Mouse (Mus musculus): ENCODE results near the gene Dlgap1.
A peak's percentile ranks its signal among the peaks of the same experiment; 100 is the strongest.

Dlgap1 gene

DNA sequence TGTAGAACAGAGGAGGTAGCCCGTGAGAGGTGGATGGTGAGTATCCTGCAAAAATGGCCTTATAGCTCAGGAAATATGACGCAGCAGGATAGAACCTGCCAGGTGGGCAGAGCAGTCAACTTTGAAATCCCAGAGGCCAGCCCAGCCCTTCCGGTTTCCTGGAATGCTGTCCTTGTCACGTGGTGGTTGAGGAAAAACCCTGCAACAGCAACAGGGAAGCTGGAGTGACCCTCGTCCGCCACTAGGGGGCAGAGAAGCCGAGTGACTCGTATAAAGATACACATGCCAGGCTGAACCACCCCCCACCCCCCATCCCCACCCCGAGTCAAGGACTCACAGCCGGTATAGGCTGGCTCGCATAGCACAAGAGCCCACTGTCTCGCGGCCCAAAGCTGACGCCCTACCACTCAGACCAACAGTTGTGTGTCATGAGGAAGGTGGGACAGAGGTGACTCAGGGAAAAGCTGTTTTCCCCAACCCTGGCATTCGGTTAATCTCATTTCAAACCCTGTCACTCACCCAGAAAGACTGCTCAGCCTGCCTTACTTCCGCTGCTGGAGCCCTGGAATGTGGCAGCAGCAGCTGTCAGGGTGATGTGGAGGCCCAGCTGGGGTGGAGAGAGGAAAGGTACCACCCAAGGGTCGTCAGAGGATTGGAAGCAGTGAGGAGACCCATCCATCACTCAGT lies 769.4 kb downstream of the Dlgap1 start:
- peak; percentile 93 for DNase-seq

- DNase-seq, result no peak
Observed at GRCm38 (mm10) chr17:70739346-70739745, 770.5 kb downstream of the Dlgap1 start.

- DNase-seq, result no peak
Observed at GRCm38 (mm10) chr17:70741696-70742095, 772.8 kb downstream of the Dlgap1 start.

DNA sequence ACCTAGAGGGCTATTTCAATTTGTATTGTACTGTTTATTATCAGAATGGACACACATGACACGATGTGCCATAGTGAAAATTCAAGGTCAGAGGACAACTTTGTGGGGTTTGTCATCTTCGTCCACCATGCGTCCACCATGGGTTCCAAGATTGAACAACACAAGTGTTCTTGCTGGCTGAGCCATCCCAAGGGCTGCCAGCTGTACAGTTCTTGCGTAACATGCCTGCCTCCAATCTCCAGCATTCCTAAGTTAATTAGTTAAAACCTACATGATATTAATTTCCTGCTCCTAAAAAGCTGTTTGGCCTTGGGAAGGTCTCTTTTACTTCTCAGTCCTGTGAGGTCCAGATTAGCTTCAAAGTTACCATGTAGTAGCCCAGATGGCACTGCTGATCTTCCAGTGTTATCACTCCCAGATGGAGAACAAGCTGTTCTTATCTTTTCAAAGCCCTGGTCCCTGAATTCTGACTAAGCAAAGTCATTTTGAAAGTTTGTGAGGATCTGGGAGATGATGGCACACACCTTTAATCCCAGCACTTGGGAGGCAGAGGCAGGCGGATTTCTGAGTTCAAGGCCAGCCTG lies 775.8 kb downstream of the Dlgap1 start:
- DNase-seq, result no peak

DNA sequence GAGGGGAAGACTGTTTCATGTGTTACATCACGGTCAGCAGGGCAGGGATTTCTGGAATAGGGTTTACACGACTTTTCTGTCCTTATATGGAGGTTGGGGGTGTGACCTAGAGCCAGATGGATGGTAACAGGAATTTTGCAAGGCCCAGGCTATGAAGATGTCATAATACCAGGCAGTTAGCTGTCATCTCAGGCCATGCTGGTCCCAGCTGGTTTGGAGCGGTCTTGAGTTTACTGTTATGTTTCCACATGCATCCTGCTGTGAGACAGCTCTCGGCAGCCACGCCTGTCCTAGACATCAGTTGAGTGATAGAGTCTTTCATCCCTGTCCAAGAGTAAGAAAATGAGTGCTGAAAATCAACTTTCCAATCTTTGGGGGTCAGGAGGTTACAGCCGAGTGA lies 776.5 kb downstream of the Dlgap1 start:
- DNase-seq, result no peak

GRCm38 (mm10) chr17:70746379-70747079 lies 777.7 kb downstream of the Dlgap1 start:
- peak; percentile 63 for DNase-seq

GRCm38 (mm10) chr17:70747731-70748475 lies 779.0 kb downstream of the Dlgap1 start:
- peak; percentile 36 for DNase-seq

- DNase-seq, result no peak
Observed at GRCm38 (mm10) chr17:70748476-70748830, 779.6 kb downstream of the Dlgap1 start.

- no peak for DNase-seq
Observed at GRCm38 (mm10) chr17:70748964-70749650, 780.2 kb downstream of the Dlgap1 start.

GRCm38 (mm10) chr17:70750236-70751160 lies 781.6 kb downstream of the Dlgap1 start:
- DNase-seq, result no peak

GRCm38 (mm10) chr17:70751161-70751651 lies 782.3 kb downstream of the Dlgap1 start:
- peak; percentile 87 for DNase-seq

DNA sequence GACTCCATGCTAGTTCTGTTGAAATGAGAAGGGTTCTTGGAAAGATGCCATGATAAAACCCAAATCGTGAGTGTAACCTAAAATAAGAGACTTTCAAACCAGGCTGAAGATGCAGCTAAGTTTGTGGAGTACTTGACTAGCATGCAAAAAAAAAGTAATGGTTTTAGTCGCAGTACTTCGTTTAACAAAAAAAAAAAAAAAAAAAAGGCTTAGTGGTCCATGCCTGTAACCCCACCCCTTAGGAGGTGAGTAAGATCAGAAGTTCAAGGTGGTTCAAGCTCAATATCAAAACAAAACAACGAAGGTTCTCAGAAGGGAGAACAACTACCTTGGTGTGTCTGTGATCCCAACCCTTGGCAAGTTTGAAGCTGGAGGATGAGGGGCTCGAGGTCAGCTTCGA lies 782.8 kb downstream of the Dlgap1 start:
- DNase-seq, result no peak

DNA sequence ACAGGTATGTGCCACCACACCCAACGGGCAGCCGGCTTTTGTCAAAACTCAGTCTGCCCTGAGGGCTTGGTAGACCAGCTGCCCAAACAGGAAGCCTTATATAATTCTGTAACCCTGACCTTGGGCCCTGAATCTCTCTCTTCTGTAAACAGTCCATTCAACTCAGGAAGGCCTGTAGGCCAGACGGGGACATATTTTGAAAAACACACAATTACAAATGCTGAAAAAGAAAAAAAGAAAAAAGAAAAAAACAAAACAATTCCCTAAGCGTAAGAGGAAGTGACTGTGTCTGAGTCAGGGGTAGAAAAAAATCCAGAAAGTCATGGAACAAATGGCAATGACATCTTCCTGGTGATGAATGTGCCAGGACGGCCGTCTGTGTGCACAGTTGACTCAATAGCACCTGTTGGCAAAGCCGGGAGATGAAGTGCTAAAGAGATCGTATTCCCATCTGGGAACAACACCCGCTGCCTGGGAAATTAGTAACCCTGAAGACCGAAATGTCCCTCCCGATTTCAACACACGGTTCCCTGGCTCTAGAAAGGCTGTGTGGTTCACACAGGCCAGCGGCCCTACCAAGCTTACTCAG lies 784.7 kb downstream of the Dlgap1 start:
- peak; percentile 33 for DNase-seq

DNA sequence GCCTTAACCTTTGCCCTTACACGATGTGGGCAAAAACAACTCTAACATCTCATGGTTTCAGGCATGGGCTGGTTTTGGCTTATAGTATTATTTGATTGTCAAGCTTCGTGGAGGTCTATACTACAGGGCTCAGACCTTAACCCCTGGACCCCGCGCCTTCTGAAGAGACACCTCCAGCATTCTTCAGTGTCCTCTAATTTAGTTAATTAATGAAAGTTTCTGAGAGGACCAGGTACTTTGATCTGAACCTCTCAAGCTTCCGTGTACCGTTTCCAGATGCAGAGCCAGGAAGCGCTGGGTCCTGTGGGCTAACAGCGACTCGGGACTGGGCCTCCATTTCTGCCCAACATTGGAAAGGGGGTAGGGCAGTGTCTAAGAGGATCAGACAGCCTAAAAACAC lies 785.2 kb downstream of the Dlgap1 start:
- peak; percentile 49 for DNase-seq

- no peak for DNase-seq
Observed at GRCm38 (mm10) chr17:70754638-70755037, 785.8 kb downstream of the Dlgap1 start.

DNA sequence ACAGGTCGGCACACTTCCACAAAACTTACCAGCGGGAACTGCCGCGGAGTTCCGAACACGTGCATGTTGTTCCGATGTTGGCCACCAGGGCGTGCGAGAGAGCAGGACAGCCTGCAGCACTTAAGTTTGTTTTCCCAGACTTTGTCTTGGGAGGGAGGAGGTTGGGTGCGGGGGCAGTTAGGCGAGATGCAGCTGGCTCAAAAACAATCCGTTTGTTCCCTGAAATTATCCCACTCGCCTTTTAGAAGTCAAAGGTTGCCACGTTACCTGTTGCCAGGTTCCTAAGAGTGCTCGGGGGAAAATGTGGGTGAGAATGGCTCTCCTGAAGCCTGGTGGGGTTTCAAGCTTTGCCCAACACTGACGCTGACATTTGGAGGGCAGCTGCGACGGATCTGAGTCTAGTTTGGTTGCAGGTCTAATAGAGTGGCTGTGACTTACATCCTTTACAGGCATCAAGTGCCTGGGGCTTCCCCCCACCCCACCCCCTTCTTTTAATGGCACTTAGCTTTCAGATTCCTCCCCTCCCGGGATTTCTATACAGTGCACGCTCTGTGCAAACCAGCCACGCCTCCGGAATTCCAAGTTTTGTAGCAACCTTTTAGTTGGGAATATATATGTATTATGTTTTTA lies 786.3 kb downstream of the Dlgap1 start:
- DNase-seq, result peak; percentile 92

DNA sequence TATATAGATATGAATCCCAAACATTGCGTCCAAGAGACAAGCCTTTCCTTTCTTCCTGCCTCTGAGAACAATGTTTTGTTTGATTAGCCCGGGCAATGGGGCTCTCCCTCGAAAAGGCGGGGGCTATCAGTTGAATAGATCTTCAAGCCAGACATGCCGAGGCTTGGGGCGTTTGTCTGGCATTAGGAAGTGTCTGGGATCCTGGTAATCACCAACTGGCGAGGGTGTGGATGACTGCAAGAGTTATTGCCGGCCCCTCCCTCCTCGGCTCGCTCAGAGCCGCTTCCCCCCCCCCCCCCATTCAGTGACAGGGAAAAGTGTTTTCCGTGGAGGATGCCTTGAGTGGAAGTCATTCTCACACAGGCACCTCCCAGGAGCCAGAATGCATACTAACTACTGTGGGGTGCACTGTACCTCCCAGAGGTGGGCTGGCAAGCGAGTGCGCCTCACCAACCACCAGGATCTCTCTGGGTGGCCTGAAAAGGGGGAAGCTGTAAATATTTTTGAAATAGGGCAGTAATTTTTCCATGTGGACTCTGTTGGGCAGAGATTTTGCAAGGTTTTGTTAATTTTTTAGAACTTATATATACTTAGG lies 786.9 kb downstream of the Dlgap1 start:
- DNase-seq, result peak; percentile 33

GRCm38 (mm10) chr17:70762001-70762400 lies 793.1 kb downstream of the Dlgap1 start:
- no peak for DNase-seq

DNA sequence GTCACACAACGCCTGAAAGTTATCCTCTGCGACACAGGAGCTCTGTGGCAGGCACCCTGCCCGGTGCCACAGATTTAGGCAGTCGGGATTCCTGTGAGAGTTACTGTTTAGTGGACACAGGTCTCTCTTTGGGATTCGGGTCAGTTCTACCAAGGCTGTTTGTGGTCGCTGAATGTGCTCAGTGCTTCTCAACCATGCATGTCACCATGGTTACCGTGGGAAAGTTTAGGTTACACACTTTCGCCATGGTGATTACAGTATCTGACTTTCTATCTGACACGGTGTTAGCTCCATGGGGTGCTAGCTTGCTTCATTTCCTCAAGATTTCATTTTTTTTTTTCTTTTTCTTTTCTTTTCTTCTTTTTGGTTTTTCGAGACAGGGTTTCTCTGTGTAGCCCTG lies 793.8 kb downstream of the Dlgap1 start:
- no peak for DNase-seq

- no peak for DNase-seq
Observed at GRCm38 (mm10) chr17:70765337-70765736, 796.5 kb downstream of the Dlgap1 start.
